Mouse (Mus musculus): ENCODE measurements around the gene 1110004F10Rik.

DNA sequence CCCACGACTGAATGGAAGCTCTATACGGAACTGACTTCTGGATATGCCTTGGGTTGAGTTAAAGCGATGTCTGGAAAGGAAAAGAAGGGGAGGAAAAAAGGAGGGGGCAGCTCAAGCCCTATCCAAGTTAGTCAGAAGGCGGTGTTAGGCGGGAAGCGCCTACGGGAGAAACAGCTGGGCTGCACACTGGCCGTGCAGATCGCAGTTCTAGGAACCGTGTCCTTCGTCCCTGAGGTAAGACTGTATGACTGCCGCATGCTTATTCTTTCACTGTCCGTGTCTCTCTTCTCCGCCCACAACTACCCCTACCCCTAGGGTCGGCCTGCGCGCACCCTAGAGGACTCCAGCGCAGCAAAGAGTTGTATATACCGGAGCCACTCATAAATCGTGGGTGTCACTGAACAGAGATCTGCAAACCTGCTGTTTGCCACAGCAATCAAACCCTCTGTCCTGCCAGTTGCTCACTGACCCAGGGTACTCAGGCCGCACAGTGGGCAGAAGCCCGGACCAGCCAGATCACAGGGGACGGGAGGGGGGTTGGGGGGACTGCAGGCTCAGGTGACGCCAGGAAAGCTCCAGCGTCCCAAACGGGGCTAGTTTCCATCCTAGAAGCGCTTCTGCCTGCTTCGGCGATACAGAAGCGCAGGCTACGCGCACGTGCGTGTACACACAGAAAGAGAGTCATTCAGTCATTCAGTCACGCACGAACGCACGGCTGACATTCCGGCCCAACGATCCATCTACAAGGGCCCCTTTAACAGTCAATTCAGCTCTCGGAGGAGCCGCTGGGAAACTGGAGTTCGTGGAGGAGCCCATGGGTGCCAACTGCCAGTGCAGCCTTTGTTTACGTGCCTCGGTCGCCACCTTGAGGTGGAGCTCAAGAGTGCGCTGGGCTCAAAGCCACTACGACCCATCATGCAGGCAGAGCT, 605 bp downstream of the 1110004F10Rik start:
- TF ChIP-seq CTCF (conservative IDR thresholded peaks at IDR 0.05; ENCODE audit: low read length): peak; percentile 61
- no peak for TF ChIP-seq POU5F1 (IDR thresholded peaks at IDR 0.05; ENCODE audit: borderline replicate concordance, low read length)

Measured in E14TG2a.4 (cell line).